Mouse (Mus musculus): ENCODE results near the gene Trpm7.
A peak's percentile ranks its signal among the peaks of the same experiment; 100 is the strongest.
"Not testable (repeated sequence)": the region's sequence is repeated elsewhere in the genome, so short reads cannot be mapped to it uniquely, and the experiment has no call there.

Gene Trpm7

DNA sequence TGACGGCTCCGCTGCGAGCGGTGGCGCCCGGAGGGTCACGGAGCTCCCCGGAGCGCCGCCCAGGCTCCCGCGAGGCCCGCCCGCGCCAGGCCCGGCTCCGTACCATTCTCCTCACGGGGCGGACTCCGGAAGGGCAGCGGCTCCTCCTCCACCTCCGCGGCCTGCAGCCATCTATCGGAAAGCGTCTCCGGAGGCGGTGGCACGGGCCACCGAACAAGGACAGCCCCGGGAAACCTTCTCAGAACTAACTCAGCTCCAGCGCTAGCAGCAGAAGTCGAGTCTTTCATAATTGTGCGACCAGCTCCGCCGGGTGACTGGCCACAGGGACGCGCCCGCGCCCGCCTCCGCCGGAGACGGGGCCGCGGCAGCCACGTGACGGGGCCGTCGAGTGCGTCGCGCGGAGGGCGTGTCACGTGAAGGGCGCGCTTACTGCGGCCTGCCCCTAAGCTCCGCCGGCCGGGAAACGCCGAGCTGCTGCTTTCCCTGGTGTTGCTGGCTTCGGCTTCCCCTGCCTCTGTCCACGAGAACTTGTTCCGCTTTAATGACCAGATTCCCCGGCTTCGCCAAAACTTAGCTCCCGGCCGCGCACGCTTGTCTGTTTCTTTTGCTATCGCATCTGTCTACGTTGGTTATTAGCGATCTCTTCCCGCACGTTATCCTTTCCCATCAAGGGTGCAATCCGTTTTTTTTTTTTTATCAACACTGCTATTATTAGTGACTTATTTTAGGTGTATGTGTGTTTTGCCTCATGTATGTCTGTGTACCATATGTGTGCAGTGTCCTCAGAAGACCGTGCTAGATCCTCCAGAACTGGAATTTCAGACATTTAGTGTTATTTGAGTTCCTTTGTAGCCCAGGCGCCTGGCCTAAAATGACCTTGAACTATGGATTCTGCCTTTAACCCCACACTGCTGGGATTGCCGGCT lies at the start of gene Trpm7:
Gene Trpm7, minus strand, starts transcription at position 360 of the 926 bp plus-strand sequence.
- peak; percentile 88 to 92 for DNase-seq (ENCODE audit: low spot score in 2 of 2)

DNA sequence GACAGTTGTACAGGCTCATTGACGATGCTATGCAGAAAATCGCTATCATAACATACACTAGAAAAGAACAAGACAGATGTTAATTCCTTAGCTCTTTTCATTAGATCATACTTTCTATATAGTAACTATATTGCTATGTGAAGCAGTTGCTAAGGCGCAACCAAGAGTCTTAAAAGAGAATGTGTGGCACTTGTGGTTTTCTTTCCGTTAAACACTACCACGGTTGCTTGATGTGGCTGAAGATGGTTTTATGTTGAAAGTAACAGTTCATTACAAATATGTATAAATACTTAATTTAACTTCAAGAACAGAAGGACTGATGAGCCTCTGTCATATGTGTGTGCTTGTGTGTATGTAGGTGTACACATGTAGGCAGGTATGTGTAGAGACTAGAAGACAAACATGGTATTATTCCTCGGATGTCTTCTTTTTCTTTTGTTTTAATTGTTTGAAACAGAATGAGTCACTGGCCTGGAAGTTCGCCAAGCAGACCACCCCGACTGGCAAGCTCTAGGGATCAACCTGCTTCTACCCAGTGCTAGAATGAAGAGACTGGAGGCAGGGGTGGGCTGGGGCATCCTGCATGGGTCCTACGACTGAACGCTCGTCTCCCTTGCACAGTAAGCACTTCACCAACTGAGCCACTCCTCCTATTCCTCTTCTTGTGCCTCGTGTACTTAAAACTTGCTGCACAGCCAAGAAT lies 44.5 kb upstream of the Trpm7 start:
- no peak for DNase-seq (ENCODE audit: low spot score in 2 of 2)

DNA sequence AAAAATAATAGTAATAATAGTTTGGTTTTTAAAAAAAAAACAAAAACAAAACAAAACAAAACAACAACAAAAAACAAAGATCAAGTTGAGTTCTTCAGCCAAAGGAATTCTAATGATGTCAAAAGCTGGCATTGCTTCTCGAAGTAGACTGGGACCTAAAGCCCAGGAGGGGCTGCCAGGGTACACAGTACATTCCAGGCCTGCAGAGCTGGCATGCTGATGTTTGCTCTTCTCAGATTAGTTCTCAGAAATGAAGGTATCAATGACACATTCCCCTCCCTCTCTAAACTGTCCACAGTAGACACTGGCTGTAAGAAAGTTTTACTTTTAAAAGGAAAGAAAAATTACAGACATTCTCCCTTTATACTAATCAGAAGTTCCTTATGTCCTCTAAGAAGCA lies 40.2 kb upstream of the Trpm7 start:
- no peak for DNase-seq (ENCODE audit: low spot score in 2 of 2)

DNA sequence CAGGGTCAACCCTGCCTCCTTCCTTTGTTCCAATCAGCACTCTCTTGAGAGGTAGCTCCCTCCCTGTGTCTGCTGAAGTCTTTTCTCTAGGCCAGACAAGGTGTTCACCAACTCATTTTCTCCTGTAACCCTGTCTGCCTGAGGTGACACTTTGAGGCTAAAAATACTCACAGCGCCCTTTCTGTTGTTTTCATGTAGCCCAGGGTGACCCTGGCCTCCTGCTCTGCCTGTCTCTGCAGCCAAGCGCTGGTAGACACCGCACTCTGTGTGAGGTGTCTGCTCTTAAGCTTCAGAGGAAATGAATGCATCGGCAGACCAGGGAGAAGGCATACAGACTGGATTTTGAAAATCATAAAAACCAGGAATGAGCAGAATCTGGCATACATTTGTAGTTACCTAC lies 38.1 kb upstream of the Trpm7 start:
- DNase-seq (ENCODE audit: low spot score in 2 of 2) = no peak

DNA sequence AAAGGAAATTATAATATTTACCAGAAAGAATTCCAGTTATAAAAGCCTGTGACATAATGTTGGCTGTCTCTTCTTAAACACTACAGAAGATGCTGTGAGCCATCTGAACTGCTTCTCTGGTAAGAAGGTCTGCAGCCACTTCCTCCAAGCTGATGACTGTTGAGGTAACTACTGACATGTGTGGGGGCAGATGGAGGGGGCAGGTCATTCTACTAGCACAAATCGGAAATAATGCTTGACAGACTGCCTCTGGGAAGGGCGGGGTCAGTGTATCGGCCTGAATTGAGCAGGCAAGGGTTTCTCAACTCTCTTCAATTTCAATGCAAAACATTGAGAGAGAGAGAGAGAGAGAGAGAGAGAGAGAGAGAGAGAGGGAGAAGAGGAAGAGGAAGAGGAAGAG lies 28.1 kb upstream of the Trpm7 start:
- DNase-seq (ENCODE audit: low spot score in 2 of 2) = no peak

DNA sequence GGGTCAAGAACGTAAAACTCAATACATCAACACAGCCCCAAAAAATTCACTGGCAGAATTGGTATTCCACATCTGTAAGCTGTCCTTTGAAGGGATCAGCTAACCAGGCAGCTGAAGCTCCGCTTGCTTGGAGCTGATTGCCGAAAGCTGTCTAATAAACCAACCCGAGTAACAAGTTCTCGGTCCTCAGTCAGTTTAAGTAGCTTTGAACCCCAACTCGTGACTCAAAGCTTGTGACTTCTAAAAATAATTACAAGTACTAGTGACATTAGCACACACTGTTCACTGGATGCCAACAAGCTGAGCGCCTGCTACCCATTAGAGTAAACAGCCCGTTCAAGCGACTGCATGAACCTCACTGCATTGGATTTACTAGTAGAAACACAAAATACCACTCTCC lies 21.5 kb upstream of the Trpm7 start:
- DNase-seq (ENCODE audit: low spot score in 2 of 2) = no peak

DNA sequence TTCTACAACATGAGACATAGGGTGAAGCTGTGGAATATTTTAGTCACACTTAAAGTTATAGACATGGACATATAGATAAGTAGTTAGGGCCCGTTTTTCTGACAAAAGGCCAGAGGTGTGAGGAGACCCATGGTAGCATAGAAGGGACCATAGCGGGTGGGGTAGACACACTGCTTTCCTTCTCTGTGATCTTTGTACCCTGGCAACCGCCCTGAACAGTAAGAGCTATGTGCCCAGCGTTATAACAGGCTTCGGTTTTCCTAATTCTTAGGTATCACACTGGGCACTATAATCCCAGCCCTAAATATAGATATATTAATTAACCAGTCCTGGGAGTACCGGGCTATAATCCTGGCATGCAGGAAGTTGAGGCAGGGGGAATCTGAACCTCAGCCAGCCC lies 20.9 kb upstream of the Trpm7 start:
- DNase-seq (ENCODE audit: low spot score in 2 of 2) = no peak

DNA sequence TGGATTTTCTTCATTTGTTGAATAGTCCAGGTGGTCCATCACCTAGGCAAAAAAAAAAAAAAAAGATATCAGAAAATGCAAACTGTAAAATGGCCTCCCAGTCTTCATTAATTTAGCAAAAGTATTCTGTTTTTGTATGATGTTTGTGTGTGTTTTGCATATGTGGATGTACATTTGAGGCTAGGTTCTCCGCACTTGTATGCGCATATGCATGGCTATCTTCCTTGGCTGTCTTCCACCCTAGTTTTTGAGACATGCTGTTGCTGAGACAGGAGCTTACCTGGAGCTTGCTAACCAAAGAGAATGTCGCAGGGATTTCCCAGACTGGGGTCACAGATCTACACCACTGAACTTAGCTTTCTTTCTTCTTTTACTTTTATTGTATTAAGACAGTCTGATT lies 18.2 kb upstream of the Trpm7 start:
- DNase-seq (ENCODE audit: low spot score in 2 of 2) = no peak

DNA sequence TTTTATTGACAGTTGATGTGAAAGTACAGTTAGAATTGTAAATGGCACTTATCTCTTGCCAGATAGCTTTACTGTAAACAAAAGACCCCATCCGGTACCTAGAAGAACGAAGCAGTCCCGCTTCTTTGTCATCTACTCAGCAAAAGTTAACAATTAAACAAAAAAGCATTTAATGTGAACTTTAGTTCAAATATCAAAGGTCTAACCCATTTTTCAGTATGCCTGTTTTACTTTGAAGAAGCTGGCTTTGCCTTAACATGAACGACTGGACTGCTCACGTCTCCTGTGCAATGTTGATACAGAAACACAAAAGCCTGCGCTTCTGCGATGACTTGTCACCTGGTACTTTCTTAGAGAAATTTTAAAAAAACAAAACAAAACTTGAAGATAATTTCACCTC lies 16.3 kb upstream of the Trpm7 start:
- no peak for DNase-seq (ENCODE audit: low spot score in 2 of 2)

DNA sequence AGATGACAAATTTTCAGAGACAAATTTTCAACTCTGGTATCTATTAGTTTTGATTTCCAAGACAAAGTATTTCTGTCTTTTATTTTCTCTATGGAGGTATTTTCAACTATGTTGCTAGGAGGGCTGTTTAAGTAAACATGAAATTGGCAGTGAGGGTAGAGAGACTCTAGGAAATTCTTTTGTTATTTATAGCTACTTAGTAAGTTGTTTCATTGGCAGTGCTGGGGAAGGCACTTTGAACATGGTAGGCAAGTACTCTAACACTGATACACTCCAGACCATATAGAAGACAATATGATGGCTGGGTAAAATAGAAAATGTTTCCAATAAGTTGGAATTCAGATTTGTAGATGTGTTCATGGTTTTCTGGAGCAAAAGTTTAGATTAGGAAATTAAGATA lies 15.7 kb upstream of the Trpm7 start:
- no peak for DNase-seq (ENCODE audit: low spot score in 2 of 2)

DNA sequence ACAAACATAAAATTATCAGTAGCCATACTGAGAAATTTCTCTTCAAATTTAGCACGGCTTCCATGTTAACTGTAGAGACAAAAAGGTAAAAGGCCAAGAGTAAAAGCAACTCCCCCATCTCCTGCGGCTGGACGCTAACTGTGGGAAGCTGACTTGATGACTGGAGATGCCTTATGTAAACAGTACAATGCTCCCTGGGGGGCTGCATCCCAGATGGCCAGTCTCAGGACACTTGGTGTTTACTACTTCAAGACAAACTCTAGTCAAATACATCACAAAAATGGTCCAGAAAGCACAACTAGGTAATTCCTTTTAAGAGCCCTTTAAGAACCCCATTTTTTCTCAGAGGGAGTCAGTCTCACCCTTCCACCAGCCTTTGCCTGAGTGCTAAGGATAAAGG lies 11.1 kb upstream of the Trpm7 start:
- DNase-seq (ENCODE audit: low spot score in 2 of 2) = no peak

DNA sequence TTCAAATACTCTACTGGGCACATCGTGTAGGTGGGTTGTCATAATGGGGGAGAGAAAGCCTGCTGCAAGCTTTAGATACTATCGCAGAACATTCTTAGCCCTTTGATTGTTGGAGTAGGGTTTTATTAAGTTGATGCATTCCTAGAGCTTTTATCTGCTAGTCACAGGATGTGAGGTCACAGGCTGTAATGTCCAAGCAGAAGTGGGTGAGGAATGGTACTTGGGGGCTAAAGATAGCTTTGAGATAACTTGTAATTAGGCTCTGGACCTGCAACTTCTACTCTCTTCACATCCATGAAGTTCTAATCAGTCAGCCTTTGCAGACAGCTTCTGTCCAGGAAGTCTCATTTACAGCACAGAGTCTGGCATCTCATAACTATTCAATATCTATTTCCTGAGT lies 9.8 kb upstream of the Trpm7 start:
- DNase-seq (ENCODE audit: low spot score in 2 of 2) = no peak

DNA sequence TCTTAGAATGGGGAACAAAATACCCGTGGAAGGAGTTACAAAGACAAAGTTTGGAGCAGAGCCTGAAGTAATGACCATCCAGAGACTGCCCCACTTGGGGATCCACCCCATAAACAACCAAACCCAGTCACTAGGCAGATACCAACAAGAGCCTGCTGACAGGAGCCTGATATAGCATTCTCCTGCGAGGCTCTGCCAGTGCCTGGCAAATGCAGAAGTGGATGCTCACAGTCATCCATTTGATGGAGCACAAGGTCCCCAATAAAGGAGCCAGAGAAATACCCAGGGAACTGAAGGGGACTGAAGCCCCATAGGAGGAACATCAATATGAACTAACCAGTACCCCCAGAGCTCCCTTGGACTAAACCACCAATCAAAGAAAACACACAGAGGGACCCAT lies 6.7 kb upstream of the Trpm7 start:
- DNase-seq (ENCODE audit: low spot score in 2 of 2) = not testable (repeated sequence)

DNA sequence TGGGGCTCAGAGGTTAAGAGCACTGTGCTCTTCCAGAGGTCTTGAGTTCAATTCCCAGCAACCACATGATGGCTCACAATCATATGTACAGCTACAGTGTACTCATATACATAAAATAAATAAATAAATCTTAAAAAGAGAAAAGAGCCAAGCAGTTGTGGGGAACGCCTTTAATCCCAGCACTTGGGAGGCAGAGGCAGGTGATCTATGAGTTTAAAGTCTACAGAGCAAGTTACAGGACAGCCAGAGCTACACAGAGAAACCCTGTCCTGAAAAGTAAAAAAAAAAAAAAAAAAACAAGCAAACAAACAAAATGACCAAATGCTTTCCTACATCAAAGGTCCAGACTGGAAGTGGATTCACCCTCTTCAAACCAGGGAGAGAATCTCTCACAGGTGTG lies 2.0 kb upstream of the Trpm7 start:
- DNase-seq (ENCODE audit: low spot score in 2 of 2) = no peak

DNA sequence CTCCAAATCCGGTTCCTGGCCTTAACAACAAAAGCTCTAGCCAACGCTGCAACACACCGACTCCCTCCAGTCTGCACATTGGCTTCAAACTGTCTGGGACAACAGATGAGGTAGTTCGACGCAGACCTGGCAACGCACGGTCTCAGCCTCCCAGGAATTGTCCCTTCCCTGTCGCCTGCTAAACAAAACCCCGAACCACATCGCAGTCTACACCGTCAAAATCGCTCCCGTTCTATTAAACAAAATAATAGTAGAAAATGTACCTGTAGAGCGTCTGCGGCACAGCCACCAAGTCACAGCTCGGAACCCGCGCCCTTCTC lies 554 bp downstream of the Trpm7 start:
- DNase-seq (ENCODE audit: low spot score in 2 of 2) = peak; percentile 18 to 22

DNA sequence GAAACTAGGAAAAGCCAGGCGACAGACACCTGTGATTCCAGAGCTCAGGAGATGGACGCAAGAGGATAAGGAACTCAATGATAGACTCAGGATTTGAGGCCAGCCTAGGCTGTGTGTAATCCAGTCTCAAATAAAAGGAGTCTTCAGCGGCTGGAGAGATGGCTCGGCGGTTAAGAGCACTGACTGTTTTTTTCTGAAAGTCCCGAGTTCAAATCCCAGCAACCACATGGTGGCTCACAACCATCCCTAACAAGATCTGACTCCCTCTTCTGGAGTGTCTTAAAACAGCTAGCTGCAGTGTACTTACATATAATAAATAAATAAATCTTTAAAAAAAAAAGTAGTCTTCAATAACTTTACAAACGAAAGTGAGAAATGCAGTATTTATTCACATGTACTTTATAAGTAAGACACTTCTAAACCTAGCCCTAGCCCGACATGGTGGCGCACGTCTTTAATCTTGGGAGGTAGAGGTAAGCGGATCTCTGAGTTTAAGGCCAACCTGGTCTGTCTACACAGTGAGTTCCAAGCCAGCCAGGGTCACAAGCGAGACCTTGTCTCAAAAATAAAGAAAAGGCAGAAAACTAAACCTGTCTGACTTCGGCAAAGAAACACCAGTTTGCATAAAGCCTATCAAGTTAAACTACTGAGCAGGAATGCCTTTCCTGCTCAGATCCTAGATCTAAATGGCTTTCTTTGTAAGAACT lies 1.1 kb downstream of the Trpm7 start:
- DNase-seq (ENCODE audit: low spot score in 2 of 2) = no peak

DNA sequence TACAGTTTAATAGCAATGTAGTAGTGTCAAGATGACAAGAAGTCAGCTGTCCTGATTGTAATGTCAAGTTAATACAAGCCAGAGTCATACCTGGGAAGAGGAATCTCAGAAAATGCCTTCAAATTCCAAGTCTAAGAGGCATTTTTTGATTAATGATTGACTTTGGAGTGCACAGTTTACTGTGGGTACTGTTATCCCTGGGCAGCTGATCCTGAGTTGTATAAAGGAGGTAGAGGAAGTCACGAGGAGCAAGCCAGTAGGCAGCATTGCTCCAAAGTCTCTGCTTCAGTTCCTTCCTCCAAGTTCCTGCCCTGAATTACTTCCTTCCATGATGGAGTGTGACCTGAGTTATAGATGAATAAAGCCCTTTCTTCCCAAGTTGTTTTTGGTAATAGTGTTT lies 9.7 kb downstream of the Trpm7 start:
- DNase-seq (ENCODE audit: low spot score in 2 of 2) = no peak

DNA sequence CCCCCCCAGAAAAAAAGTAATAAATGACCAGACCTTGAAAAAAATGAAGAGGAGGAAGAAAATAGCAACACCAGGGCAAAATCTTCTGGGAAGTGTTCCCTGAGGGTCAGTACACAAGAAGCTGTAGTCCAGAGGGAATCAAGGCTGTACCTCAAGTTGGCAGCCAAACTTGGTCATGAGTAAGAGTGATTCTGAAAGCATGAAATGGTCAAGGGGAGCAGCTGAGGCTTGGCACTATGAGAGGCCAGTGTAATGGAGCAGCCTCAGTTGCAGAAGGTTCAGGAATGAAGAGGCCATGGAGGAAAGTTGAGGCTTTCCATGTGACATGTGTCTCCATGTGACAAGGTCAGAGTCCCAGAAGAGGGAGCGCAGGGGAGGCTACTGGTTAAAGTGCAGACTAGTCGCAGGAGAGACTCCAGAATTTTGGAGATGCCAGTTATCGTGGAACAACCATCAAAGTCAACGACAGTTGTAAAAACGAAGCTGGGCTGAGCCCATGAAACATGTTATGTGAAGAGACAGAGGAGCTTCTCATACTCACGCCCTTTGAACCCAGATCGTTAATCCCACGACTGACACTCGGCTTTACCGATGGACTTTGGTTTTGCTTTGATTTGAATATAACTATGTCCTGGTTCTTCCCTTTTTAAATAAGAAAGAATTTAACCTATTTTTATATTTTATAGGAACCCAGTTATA lies 10.4 kb downstream of the Trpm7 start:
- no peak for DNase-seq (ENCODE audit: low spot score in 2 of 2)

DNA sequence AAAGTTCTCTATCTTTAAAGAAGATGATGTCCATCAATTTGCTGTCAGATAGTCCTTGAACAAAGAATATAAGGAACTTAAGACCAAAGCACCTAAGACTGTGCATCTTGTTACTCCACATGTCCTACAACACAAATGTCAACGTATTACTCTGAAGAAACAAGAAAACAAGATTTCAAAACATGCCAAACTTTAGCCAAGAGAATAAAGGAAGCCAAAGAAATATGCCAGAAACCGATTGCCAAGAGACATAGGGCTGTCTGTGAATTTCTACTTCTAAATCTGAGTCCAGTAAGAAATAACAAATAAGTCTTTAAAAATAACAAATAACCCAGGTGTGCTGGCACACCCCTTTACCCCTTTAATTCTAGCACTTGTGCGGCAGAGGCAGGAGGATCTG lies 11.0 kb downstream of the Trpm7 start:
- DNase-seq (ENCODE audit: low spot score in 2 of 2) = no peak

DNA sequence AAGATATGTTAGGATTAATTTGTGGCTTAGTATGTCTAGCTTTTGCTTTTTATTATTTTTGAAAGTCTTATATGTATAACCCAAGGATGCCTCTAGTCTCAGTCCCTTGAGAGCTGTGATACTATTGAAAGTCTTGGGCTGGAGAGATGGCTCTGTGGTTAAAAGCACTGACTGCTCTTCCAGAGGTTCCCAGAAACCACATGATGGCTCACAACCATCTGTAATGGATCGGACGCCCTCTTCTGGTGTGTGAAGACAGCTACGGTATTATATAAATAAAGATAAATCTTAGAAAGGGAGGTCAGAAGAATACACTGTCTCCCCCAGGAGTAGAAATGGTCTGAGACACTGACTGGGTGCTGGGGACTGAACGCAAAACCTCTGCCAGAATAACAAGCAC lies 31.3 kb downstream of the Trpm7 start:
- no peak for DNase-seq (ENCODE audit: low spot score in 2 of 2)

DNA sequence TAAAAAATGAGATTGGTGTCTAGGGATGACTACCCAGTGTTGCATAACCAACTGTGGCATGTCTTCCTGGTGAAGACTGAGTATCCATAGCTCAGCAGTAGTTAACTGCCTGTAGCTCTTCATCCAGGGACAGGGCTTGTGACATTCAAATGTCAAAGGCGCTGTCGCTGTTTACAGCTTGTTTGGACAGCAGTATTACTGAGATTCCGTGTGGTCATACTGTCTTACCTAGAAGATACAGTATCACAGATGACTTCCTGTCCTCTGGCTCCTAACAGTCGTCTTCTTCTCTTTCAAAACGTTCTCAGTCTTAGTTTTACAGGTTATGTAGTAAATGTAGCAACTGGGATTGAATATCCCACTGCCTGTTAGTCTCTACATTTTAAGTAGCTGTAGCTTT lies 37.2 kb downstream of the Trpm7 start:
- DNase-seq (ENCODE audit: low spot score in 2 of 2) = no peak

DNA sequence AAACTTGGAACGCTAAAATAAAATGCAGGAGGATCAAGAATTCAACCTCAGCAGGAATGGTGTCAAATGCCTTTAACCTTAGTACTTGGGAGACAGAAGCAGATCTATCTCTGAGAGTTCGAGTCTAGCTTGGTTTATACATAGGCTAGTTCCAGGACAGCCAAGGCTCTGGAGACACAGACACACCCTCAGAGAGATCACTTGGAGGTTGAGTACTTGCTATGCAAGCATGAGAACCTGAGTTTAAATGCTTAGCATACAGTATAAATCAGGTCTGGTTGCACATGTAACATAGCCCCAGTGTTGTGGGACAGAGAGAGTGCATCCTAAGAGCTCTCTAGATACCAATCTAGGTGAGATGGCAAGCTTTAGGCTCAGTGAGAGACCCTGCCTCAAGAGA lies 58.6 kb downstream of the Trpm7 start:
- DNase-seq (ENCODE audit: low spot score in 2 of 2) = no peak

Data from frontal cortex, postnatal 10 days (tissue).